Mouse (Mus musculus) embryonic stem cell, embryonic (primary cell): Measurements from ENCODE around the gene Twf2.

ENCODE experiments used
- CTCF ChIA-PET, 4 experiments: fragments of 300-600 bp in 2 of 4; fragments of 350-600 bp in 2 of 4; sonication (Branson Sonifier 250); formaldehyde crosslinking; loops; one replicate each; lab custom pipeline; 2022; ENCODE audit warnings: inconsistent platforms in 2 of 4; lab: Charles Lee
- POLR2A ChIA-PET, 4 experiments: fragments of 300-600 bp in 2 of 4; fragments of 350-600 bp in 2 of 4; sonication (Branson Sonifier 250); formaldehyde crosslinking; loops; one replicate each; lab custom pipeline; 2022; ENCODE audit warnings: antibody characterized with exemption in 4 of 4, inconsistent platforms in 1 of 4; lab: Charles Lee

The Twf2 gene

GRCm38 (mm10) chr9:106211680-106212593 is 9.0 kb downstream of the Twf2 start:
- ChIA-PET CTCF (interaction anchor here (0.5 to 3.6 kb wide), 127 partner anchors 8 to 1247 kb away, joined by 3 to 61 read pairs (median 4); partner anchors contain the start of genes Parp3 (in 4 of the 4), Twf2 (in 4 of the 4), Wdr82 (in 3 of the 4) and Glyctk (in 2 of the 4)), POLR2A (interaction anchor here (0.6 to 5.5 kb wide), 109 partner anchors 9 to 1838 kb away, joined by 3 to 203 read pairs (median 4); partner anchors contain the start of genes Twf2 (in 4 of the 4), Acy1 (in 3 of the 4), Poc1a (in 3 of the 4) and Wdr82 (in 3 of the 4))

- ChIA-PET POLR2A (interaction anchor here (0.6 to 5.5 kb wide), 65 partner anchors 8 to 571 kb away, joined by 3 to 203 read pairs (median 6); partner anchors contain the start of genes Acy1 (in 3 of the 4), Twf2 (in 3 of the 4), Wdr82 (in 3 of the 4) and Dusp7 (in 2 of the 4)), CTCF (interaction anchor here (0.6 to 3.6 kb wide), 91 partner anchors 9 to 560 kb away, joined by 3 to 61 read pairs (median 6); partner anchors contain the start of genes Twf2 (in 4 of the 4), Wdr82 (in 3 of the 4), Glyctk (in 2 of the 4) and Parp3 (in 2 of the 4))
These were observed 9.7 kb downstream of the Twf2 start for GRCm38 (mm10) chr9:106212594-106212981.

GRCm38 (mm10) chr9:106215341-106216125 is 12.6 kb downstream of the Twf2 start:
- CTCF ChIA-PET = interaction anchor here (0.6 to 1.7 kb wide), 6 partner anchors 10 to 552 kb away, joined by 3 to 6 read pairs (median 4); partner anchors contain the start of gene Twf2 (in 1 of the 4)
- POLR2A ChIA-PET = interaction anchor here in 1 of 4 experiments (0.8 to 2.2 kb wide), 5 partner anchors 9 to 217 kb away, joined by 3 to 7 read pairs (median 4); partner anchors contain the start of gene Twf2

GRCm38 (mm10) chr9:106216971-106217370 is 14.1 kb downstream of the Twf2 start:
- ChIA-PET CTCF (interaction anchor here in 3 of 4 experiments (0.7 to 1.7 kb wide), 6 partner anchors 9 to 205 kb away, joined by 3 to 4 read pairs (median 4); partner anchors contain the start of genes Poc1a (in 1 of the 3) and Twf2 (in 1 of the 3)), POLR2A (interaction anchor here in 3 of 4 experiments (0.6 to 2.2 kb wide), 8 partner anchors 8 to 47 kb away, joined by 3 to 7 read pairs (median 3); partner anchors contain the start of genes Wdr82 (in 2 of the 3) and Twf2 (in 1 of the 3))

- ChIA-PET POLR2A (interaction anchor here in 2 of 4 experiments (0.8 to 2.5 kb wide), 5 partner anchors 9 to 24 kb away, joined by 3 to 6 read pairs (median 3); no protein-coding TSS in a partner anchor), CTCF (interaction anchor here (0.6 to 4.7 kb wide), 7 partner anchors 9 to 256 kb away, joined by 3 to 34 read pairs (median 4); no protein-coding TSS in a partner anchor)
These were observed 18.1 kb downstream of the Twf2 start for GRCm38 (mm10) chr9:106220894-106221523.

- POLR2A ChIA-PET = interaction anchor here (0.6 to 6.7 kb wide), 7 partner anchors 10 to 52 kb away, joined by 3 to 46 read pairs (median 5); partner anchors contain the start of gene Wdr82 (in 1 of the 4)
- CTCF ChIA-PET = interaction anchor here (0.7 to 4.7 kb wide), 6 partner anchors 8 to 58 kb away, joined by 3 to 34 read pairs (median 5); partner anchors contain the start of gene Poc1a (in 1 of the 4)
These were observed 19.4 kb downstream of the Twf2 start, which contains the start of gene Tlr9 for GRCm38 (mm10) chr9:106222261-106222851. Tlr9 (plus strand) TSS chr9:106222598.

GRCm38 (mm10) chr9:106222994-106223393 is 20.1 kb downstream of the Twf2 start:
- POLR2A ChIA-PET = interaction anchor here in 3 of 4 experiments (0.8 to 6.7 kb wide), 4 partner anchors 10 to 51 kb away, joined by 3 to 46 read pairs (median 4); no protein-coding TSS in a partner anchor
- CTCF ChIA-PET = interaction anchor here in 2 of 4 experiments (4.4 to 4.7 kb wide), 2 partner anchors 11 kb away, joined by 19 to 34 read pairs; no protein-coding TSS in a partner anchor

- POLR2A ChIA-PET = interaction anchor here (0.6 to 6.7 kb wide), 31 partner anchors 9 to 251 kb away, joined by 3 to 46 read pairs (median 4); partner anchors contain the start of genes Twf2 (in 3 of the 4), Parp3 (in 1 of the 4), Rpl29 (in 1 of the 4) and Wdr82 (in 1 of the 4)
- CTCF ChIA-PET = interaction anchor here (0.6 to 4.4 kb wide), 10 partner anchors 9 to 304 kb away, joined by 3 to 34 read pairs (median 4); partner anchors contain the start of genes Parp3 (in 1 of the 4), Rrp9 (in 1 of the 4) and Wdr82 (in 1 of the 4)
These were observed 22.7 kb downstream of the Twf2 start for GRCm38 (mm10) chr9:106225469-106226150.

GRCm38 (mm10) chr9:106226151-106226682 is 23.3 kb downstream of the Twf2 start:
- ChIA-PET CTCF (interaction anchor here (0.6 to 4.4 kb wide), 10 partner anchors 10 to 303 kb away, joined by 3 to 34 read pairs (median 4); partner anchors contain the start of genes Parp3 (in 1 of the 4), Rrp9 (in 1 of the 4) and Wdr82 (in 1 of the 4)), POLR2A (interaction anchor here (0.6 to 6.7 kb wide), 26 partner anchors 9 to 251 kb away, joined by 3 to 46 read pairs (median 4); partner anchors contain the start of genes Twf2 (in 3 of the 4), Parp3 (in 1 of the 4), Rpl29 (in 1 of the 4) and Wdr82 (in 1 of the 4))

GRCm38 (mm10) chr9:106227790-106228429 is 25.0 kb downstream of the Twf2 start:
- CTCF ChIA-PET = interaction anchor here in 3 of 4 experiments (0.6 to 4.0 kb wide), 6 partner anchors 16 to 249 kb away, joined by 3 to 34 read pairs (median 4); partner anchors contain the start of genes Parp3 (in 1 of the 3) and Poc1a (in 1 of the 3)
- POLR2A ChIA-PET = interaction anchor here in 3 of 4 experiments (0.7 to 6.7 kb wide), 16 partner anchors 10 to 332 kb away, joined by 3 to 46 read pairs (median 5); partner anchors contain the start of genes Wdr82 (in 2 of the 3), Rpl29 (in 1 of the 3) and Twf2 (in 1 of the 3)

- ChIA-PET POLR2A (interaction anchor here in 3 of 4 experiments (0.7 to 2.6 kb wide), 11 partner anchors 9 to 199 kb away, joined by 3 to 7 read pairs (median 4); partner anchors contain the start of genes Rpl29 (in 1 of the 3), Twf2 (in 1 of the 3) and Wdr82 (in 1 of the 3)), CTCF (interaction anchor here (0.6 to 2.6 kb wide), 25 partner anchors 8 to 1605 kb away, joined by 3 to 21 read pairs (median 4); partner anchors contain the start of genes Parp3 (in 1 of the 4), Poc1a (in 1 of the 4) and Twf2 (in 1 of the 4))
These were observed 27.3 kb downstream of the Twf2 start for GRCm38 (mm10) chr9:106230051-106230733.

GRCm38 (mm10) chr9:106230734-106231106 is 27.8 kb downstream of the Twf2 start:
- POLR2A ChIA-PET = interaction anchor here in 3 of 4 experiments (0.7 to 2.6 kb wide), 9 partner anchors 9 to 159 kb away, joined by 3 to 7 read pairs (median 4); partner anchors contain the start of genes Twf2 (in 1 of the 3) and Wdr82 (in 1 of the 3)
- CTCF ChIA-PET = interaction anchor here (0.6 to 2.6 kb wide), 23 partner anchors 9 to 1605 kb away, joined by 3 to 21 read pairs (median 4); partner anchors contain the start of genes Parp3 (in 1 of the 4), Poc1a (in 1 of the 4) and Twf2 (in 1 of the 4)

- CTCF ChIA-PET = interaction anchor here (0.6 to 2.6 kb wide), 20 partner anchors 9 to 246 kb away, joined by 3 to 21 read pairs (median 3); partner anchors contain the start of genes Parp3 (in 1 of the 4), Poc1a (in 1 of the 4) and Twf2 (in 1 of the 4)
- POLR2A ChIA-PET = interaction anchor here in 3 of 4 experiments (0.7 to 1.9 kb wide), 7 partner anchors 8 to 159 kb away, joined by 3 to 4 read pairs (median 4); partner anchors contain the start of genes Twf2 (in 1 of the 3) and Wdr82 (in 1 of the 3)
These were observed 28.3 kb downstream of the Twf2 start for GRCm38 (mm10) chr9:106231220-106231619.
